Mouse (Mus musculus) adipocyte (in vitro differentiated cells): ENCODE data around the gene Pgam2.
"Not testable (repeated sequence)": the region's sequence is repeated elsewhere in the genome, so short reads cannot be mapped to it uniquely, and the experiment has no call there.

Experiments used
- DNase-seq: peaks from one replicate; pipeline ENCODE4 v3.0.0-alpha.2; 2016; ENCODE audit warnings: low spot score

Pgam2 gene

GRCm38 (mm10) chr11:5803551-5803981 is at the start of gene Pgam2:
Gene Pgam2 (minus strand): TSS chr11:5803733.
- DNase-seq, result peak; percentile 6

GRCm38 (mm10) chr11:5852314-5852713 is 48.8 kb upstream of the Pgam2 start:
- no peak for DNase-seq

GRCm38 (mm10) chr11:5851021-5851736 is 47.6 kb upstream of the Pgam2 start:
- DNase-seq, result no peak

- no peak for DNase-seq
Observed at GRCm38 (mm10) chr11:5850452-5850851, 46.9 kb upstream of the Pgam2 start.

GRCm38 (mm10) chr11:5849316-5849715 is 45.8 kb upstream of the Pgam2 start:
- no peak for DNase-seq

- no peak for DNase-seq
Observed at GRCm38 (mm10) chr11:5848741-5849140, 45.2 kb upstream of the Pgam2 start.

- peak; percentile 21 for DNase-seq
Observed at GRCm38 (mm10) chr11:5846639-5847345, 43.3 kb upstream of the Pgam2 start.

- no peak for DNase-seq
Observed at GRCm38 (mm10) chr11:5843131-5843530, 39.6 kb upstream of the Pgam2 start.

- peak; percentile 35 for DNase-seq
Observed at GRCm38 (mm10) chr11:5841751-5842150, 38.2 kb upstream of the Pgam2 start.

GRCm38 (mm10) chr11:5840346-5840745 is 36.8 kb upstream of the Pgam2 start:
- no peak for DNase-seq

GRCm38 (mm10) chr11:5837251-5838246 is 34.0 kb upstream of the Pgam2 start, which contains the start of gene Polm:
Gene Polm (minus strand): TSS chr11:5838016.
- peak; percentile 93 for DNase-seq

GRCm38 (mm10) chr11:5836126-5836525 is 32.6 kb upstream of the Pgam2 start:
- peak; percentile 52 for DNase-seq

GRCm38 (mm10) chr11:5835057-5835456 is 31.5 kb upstream of the Pgam2 start:
- DNase-seq, result no peak

- no peak for DNase-seq
Observed at GRCm38 (mm10) chr11:5834506-5834905, 31.0 kb upstream of the Pgam2 start.

- DNase-seq, result no peak
Observed at GRCm38 (mm10) chr11:5829327-5829726, 25.8 kb upstream of the Pgam2 start.

GRCm38 (mm10) chr11:5828509-5829191 is 25.1 kb upstream of the Pgam2 start:
- DNase-seq, result no peak

- no peak for DNase-seq
Observed at GRCm38 (mm10) chr11:5827931-5828330, 24.4 kb upstream of the Pgam2 start.

GRCm38 (mm10) chr11:5825432-5825831 is 21.9 kb upstream of the Pgam2 start:
- no peak for DNase-seq

GRCm38 (mm10) chr11:5819223-5819622 is 15.7 kb upstream of the Pgam2 start:
- DNase-seq, result no peak

GRCm38 (mm10) chr11:5813381-5813780 is 9.8 kb upstream of the Pgam2 start:
- no peak for DNase-seq

- not testable (repeated sequence) for DNase-seq
Observed at GRCm38 (mm10) chr11:5809487-5809886, 6.0 kb upstream of the Pgam2 start.

GRCm38 (mm10) chr11:5807956-5808355 is 4.4 kb upstream of the Pgam2 start:
- DNase-seq, result no peak
